Comparison of ENCODE assay signal across 13 mouse cellular contexts in genomic region chr11:30251294-30251904, GRCm38 (mm10). TPM values are rescaled to one million over a fixed set of nuclear protein-coding genes. Genes with fewer than 3 reads are reported as not detected.
DNase-seq lines count a peak whose midpoint lies in the region; ATAC-seq and TF ChIP-seq lines count a peak whose summit lies in the region.
"Had no signal": no experiment of that assay in that cellular context is flagged by ENCODE, and none has a peak within 500 bp of the region (broad histone marks: within the 10 kb centered on the region; RNA-seq: fewer than 3 reads in every experiment).

No protein-coding gene starts in this region.

- peak overlapping the region; percentile 4 for H3K4me3 ChIP-seq in gastrocnemius, adult 2 months
- H3K4me3 ChIP-seq in heart, embryonic 15.5 days = no peak overlapping the region
- no peak overlapping the region for H3K4me3 ChIP-seq in lung, embryonic 14.5 days (ENCODE audit: low read depth, low read length)
- H3K4me3 ChIP-seq in myocyte = no peak overlapping the region
- H3K4me3 ChIP-seq: embryonic facial prominence, embryonic 12.5 days; hindbrain, embryonic 10.5 days; limb, embryonic 15.5 days; neural tube, embryonic 12.5 days had no signal

- H3K27me3 ChIP-seq in heart, embryonic 15.5 days = no peaks in the 10 kb centered on the region
- no peaks in the 10 kb centered on the region for H3K27me3 ChIP-seq in lung, embryonic 14.5 days (ENCODE audit: insufficient read depth, low read length)
- no peaks in the 10 kb centered on the region for H3K27me3 ChIP-seq in myocyte (ENCODE audit: control insufficient read depth, insufficient read depth, insufficient read length)
- H3K27me3 ChIP-seq: embryonic facial prominence, embryonic 12.5 days; limb, embryonic 15.5 days; neural tube, embryonic 12.5 days had no signal

- no peak overlapping the region for H3ac ChIP-seq in myocyte (ENCODE audit: control insufficient read depth, insufficient read length)

- H3K9me3 ChIP-seq in heart, embryonic 15.5 days (replicated peaks) = no peaks in the 10 kb centered on the region
- H3K9me3 ChIP-seq in lung, embryonic 14.5 days (ENCODE audit: low read depth, low read length) = no peaks in the 10 kb centered on the region
- H3K9me3 ChIP-seq: embryonic facial prominence, embryonic 12.5 days; hindbrain, embryonic 10.5 days; limb, embryonic 15.5 days; neural tube, embryonic 12.5 days had no signal

- no peak for TF ChIP-seq CTCF in gastrocnemius, adult 2 months (IDR thresholded peaks at IDR 0.05)
- no peak for TF ChIP-seq CTCF in lung, embryonic 14.5 days (IDR thresholded peaks at IDR 0.05; ENCODE audit: low read depth)

- no peak for TF ChIP-seq POLR2A in myocyte (IDR thresholded peaks at IDR 0.05; ENCODE audit: insufficient read length, low read depth)

- ATAC-seq in heart, embryonic 15.5 days (replicated peaks; ENCODE audit: insufficient number of reproducible peaks, insufficient read depth, low FRiP score, low read depth) = no peak
- peak; percentile 9; the same call in 1 of the 2 replicates for ATAC-seq in lung, embryonic 14.5 days (ENCODE audit: insufficient read depth)

- WGBS in heart, embryonic 15.5 days = 47% methylated on average over 11 of the region's 11 CpGs
- 59% methylated on average over 11 of the region's 11 CpGs for WGBS in lung, embryonic 14.5 days

- DNase-seq in gastrocnemius, adult 2 months = no peak
- no peak for DNase-seq in gastrocnemius, postnatal 25 days
- no peak for DNase-seq in heart, postnatal 14 days
- peak; percentile 60 for DNase-seq in lung, embryonic 14.5 days
- no peak for DNase-seq in lung, adult 18-20 months
- DNase-seq: cerebellum, adult 8-10 months; spleen, adult 18-20 months had no signal

- H3K4me2 ChIP-seq in heart, embryonic 15.5 days = peak overlapping the region; percentile 7
- no peak overlapping the region for H3K4me2 ChIP-seq in lung, embryonic 14.5 days
- peak overlapping the region; percentile 28 for H3K4me2 ChIP-seq in myocyte (ENCODE audit: low read depth)
- H3K4me2 ChIP-seq: embryonic facial prominence, embryonic 12.5 days; limb, embryonic 15.5 days; neural tube, embryonic 12.5 days had no signal

- H3K36me3 ChIP-seq in heart, embryonic 15.5 days = 0 out of 2 replicates have a peak, but pooled peaks cover 7% of the 10 kb centered on the region
- no peaks in the 10 kb centered on the region for H3K36me3 ChIP-seq in lung, embryonic 14.5 days (ENCODE audit: insufficient read depth)
- peaks cover 8% of the 10 kb centered on the region for H3K36me3 ChIP-seq in myocyte (ENCODE audit: control insufficient read depth, insufficient read depth)
- H3K36me3 ChIP-seq: embryonic facial prominence, embryonic 12.5 days; hindbrain, embryonic 10.5 days; limb, embryonic 15.5 days; neural tube, embryonic 12.5 days had no signal

- H3K4me1 ChIP-seq in heart, embryonic 15.5 days (replicated peaks) = peaks cover 59% of the 10 kb centered on the region
- H3K4me1 ChIP-seq in lung, embryonic 14.5 days (ENCODE audit: insufficient read depth) = peaks cover 28% of the 10 kb centered on the region
- H3K4me1 ChIP-seq: embryonic facial prominence, embryonic 12.5 days; hindbrain, embryonic 10.5 days; limb, embryonic 15.5 days; neural tube, embryonic 12.5 days had no signal

- H3K79me2 ChIP-seq in myocyte (ENCODE audit: control insufficient read depth, insufficient read depth) = peaks cover 100% of the 10 kb centered on the region

- no peak overlapping the region; the same call in 1 of the 2 replicates for H3K27ac ChIP-seq in gastrocnemius, adult 2 months
- peak overlapping the region; percentile 62 for H3K27ac ChIP-seq in heart, embryonic 15.5 days
- H3K27ac ChIP-seq in lung, embryonic 14.5 days (ENCODE audit: low read depth) = 0 out of 2 replicates have a peak overlapping the region, but pooled peaks have one; percentile 4
- H3K27ac ChIP-seq: embryonic facial prominence, embryonic 12.5 days; hindbrain, embryonic 10.5 days; limb, embryonic 15.5 days; neural tube, embryonic 12.5 days had no signal

- H3K9ac ChIP-seq in heart, embryonic 15.5 days = no peak overlapping the region
- no peak overlapping the region for H3K9ac ChIP-seq in lung, embryonic 14.5 days
- H3K9ac ChIP-seq: embryonic facial prominence, embryonic 12.5 days; limb, embryonic 15.5 days; neural tube, embryonic 12.5 days had no signal

- intact Hi-C loops in gastrocnemius, adult 2 months (cut with DNase I) = no loop called here
- intact Hi-C loops in heart, postnatal 14 days (cut with DNase I) = no loop called here

TF ChIP-seq in myocyte, 11 proteins besides CTCF, POLR2A, EP300 and RAD21:
- TF ChIP-seq TCF12 (IDR thresholded peaks at IDR 0.05; ENCODE audit: insufficient read depth, poor library complexity, severe bottlenecking) (peak; percentile 90), MYOG (IDR thresholded peaks at IDR 0.05; ENCODE audit: control insufficient read depth in 1 of 3, insufficient read depth in 1 of 3, insufficient read length in 2 of 3, low read depth in 2 of 3) (peak; percentile 74 to 97 (median 89)), MAX (IDR thresholded peaks at IDR 0.05; ENCODE audit: low read depth) (no peak), CEBPB (IDR thresholded peaks at IDR 0.05; ENCODE audit: insufficient read depth, poor library complexity, severe bottlenecking) (no peak), USF1 (IDR thresholded peaks at IDR 0.05; ENCODE audit: low read depth) (no peak), TCF3 (IDR thresholded peaks at IDR 0.05; ENCODE audit: insufficient read length, low read depth) (peak; percentile 76), E2F4 (IDR thresholded peaks at IDR 0.05; ENCODE audit: insufficient read depth) (no peak), REST (IDR thresholded peaks at IDR 0.05; ENCODE audit: insufficient read depth, insufficient read length) (no peak), SRF (IDR thresholded peaks at IDR 0.05; ENCODE audit: control insufficient read depth, insufficient read length, low read depth) (no peak), POLR2AphosphoS2 (IDR thresholded peaks at IDR 0.05; ENCODE audit: insufficient read length, low read depth) (no peak), MYOD1 (IDR thresholded peaks at IDR 0.05; ENCODE audit: control insufficient read depth in 1 of 3, insufficient read length in 2 of 3, low read depth in 2 of 3) (peak; percentile 12 to 98 (median 94))

RNA-seq across cellular contexts. Expression of gene Sptbn1, which starts 16.6 kb away (rescaled TPM):
- total RNA-seq in gastrocnemius, adult 2 months (2021) = 100 to 1,000 TPM; 112 to 141 TPM
- total RNA-seq in gastrocnemius, postnatal 25 days (2021) = 100 to 1,000 TPM; 126 to 130 TPM
- 159 and 163 TPM in 2 replicates for polyA plus RNA-seq in heart, embryonic 15.5 days (2015; fragmentation: Nextera tagmentation; extraction: Ambion mirVana)
- 100 to 1,000 TPM; 509 to 527 TPM for total RNA-seq in heart, postnatal 14 days (2021)
- 164 and 168 TPM in 2 replicates for polyA plus RNA-seq in lung, embryonic 14.5 days (2014; fragmentation: Nextera tagmentation; extraction: Ambion mirVana)
- polyA plus RNA-seq in myocyte (2012; fragmentation: generic; extraction: Trizol) = 85.4 TPM
